Mouse (Mus musculus): ENCODE data around the gene Rab25.

Gene Rab25

GRCm38 (mm10) chr3:88501366-88502030 lies 46.6 kb downstream of the Rab25 start:
- no peak for DNase-seq

DNA sequence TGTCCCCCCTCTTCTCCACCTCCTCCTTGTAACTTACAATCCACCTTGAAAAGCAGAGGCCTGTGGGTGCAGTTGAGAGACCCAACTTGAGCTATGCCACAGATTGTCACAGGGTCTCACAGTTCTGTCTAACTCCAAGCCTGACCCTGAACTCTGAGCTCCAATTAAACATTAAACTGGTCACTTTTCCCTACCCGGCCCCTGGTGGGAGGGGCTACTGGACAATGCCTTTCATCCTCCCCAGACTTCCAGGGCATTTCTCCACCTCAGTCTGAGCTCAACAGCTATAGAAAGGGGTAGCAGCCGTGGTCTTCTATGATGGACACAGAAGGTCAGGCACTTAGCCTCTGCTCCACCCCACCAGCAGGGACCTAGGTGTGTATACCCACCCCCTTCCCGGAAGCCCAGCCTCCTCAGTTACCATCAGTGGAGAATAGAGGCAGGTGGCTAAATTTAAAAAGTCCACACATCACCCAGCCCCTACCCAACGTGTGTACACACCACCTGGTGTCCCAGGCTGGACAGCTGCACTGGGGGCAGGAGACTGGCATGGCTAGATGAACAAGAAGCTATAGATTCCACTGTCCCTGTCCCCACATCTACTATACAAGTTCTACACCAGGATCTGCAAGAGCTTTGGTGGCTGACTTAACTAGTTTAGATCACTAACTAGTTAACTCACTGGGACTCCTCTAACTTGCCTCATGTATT lies 47.3 kb downstream of the Rab25 start:
- DNase-seq, result no peak

DNA sequence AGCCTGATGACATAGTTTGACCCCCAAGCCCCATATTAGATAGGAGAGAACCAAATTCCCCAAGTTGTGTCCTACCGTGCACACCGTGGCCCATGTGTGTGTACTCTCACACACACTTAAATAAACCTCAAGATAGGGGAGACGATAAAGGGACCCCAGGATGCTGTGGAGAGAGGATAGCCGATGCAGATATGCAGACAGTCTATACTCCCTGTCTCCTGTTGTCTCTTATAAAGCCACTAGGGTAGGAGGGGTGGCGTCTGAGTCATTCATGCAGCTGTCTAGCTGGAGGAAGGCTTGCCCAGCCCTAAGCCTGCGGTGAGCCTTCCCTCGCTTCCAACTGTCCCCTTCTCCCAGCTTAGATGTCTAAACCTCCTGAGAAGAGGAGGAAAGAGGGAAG lies 48.0 kb downstream of the Rab25 start:
- DNase-seq, result no peak

DNA sequence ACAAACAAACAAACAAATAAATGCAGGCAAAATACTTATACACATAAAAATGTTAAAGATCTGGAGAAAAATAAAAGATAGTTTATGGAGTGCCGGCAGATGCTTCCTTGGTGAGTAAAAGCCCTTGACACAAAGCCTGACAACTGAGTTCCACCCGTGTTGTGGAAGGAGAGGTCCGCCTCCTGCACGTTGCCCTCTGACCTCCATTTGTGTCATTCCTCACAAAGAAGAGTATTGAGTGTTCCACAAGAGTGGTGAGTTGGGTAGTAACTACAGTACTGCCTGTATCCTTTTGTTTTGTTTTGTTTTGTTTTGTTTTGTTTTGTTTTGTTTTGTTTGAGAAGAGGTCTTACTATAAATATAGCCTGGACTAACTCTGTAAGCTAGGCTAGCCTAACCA lies 48.5 kb downstream of the Rab25 start:
- no peak for DNase-seq

DNA sequence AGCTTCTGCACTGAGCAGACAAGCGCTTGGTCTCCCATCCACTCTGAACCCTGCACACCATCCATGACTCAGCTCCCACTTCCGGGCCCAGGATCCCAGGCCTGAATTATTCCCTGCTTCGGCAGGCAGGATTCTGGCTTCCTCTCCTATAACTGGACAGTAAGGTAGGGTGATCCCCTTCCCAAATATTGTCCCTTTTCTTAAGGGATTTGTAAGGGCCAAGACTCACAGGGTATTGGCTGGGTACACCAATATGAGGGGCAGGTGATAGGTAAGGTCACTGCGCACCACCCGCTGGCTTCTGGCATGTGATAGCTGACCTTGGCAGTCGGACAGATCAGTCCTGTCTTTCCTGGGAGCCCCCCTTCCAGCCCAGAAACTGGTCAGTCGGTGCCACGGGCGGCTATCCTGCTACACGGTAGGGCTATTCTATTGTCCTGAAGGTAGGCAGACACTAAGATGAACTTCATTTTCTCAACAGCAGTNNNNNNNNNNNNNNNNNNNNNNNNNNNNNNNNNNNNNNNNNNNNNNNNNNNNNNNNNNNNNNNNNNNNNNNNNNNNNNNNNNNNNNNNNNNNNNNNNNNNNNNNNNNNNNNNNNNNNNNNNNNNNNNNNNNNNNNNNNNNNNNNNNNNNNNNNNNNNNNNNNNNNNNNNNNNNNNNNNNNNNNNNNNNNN lies 52.2 kb downstream of the Rab25 start:
- DNase-seq, result no peak

DNA sequence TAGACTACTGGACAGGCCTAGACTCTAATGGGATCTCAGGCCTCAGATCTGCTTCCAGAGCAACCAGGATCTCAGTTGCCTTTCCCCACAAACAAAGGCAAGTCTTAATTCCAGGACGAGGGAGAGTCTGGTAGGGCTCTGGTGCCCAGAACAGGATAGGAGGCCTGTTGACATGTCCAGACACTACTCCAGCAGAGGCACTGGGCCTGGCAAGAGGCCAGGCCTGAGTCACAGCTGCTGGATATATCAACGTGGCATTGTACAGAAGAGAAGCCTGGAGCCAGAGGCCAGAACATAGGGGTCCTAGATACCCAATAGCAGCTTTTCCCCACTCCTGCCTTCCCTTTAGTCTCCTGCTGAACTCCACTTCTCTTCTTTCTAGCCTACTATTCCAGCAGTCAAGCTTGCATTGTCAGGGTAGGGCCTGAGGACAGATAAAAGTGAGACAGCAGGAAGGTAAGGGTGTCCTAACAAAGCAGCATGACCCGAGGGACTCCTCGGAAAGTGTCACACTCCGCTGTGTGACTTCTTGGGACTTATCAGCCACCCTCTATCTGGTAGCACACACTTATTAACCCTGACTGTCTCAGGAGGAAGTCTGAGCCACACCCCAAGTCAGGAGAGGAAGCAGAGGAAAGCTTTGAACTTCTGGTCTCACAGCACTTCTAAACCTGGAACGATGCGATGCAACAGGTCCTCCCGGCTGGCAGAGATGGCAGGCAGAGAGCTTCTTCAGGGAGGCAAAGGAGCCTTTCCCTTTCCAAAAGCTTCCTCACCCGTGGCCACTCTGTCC lies 53.1 kb downstream of the Rab25 start:
- no peak for DNase-seq

- DNase-seq, result no peak
Observed at GRCm38 (mm10) chr3:88493706-88494582, 54.2 kb downstream of the Rab25 start.

Data from spleen, adult 18-20 months (tissue).